Mouse (Mus musculus) neural tube, embryonic 15.5 days (tissue): Measurements from ENCODE around the gene Hs3st1. TPM values are rescaled to one million over a fixed set of nuclear protein-coding genes. Genes with fewer than 3 reads are reported as not detected.

Experiments
- ATAC-seq: fragments of 200-750 bp; cut with Nextera tagmentation; 2 replicates; pipeline ENCODE4 v1.8.0; 2017; ENCODE audit warnings: mild to moderate bottlenecking, moderate TSS enrichment, moderate library complexity; ENCODE audit not compliant: low FRiP score
- H3K27ac ChIP-seq: fragments of 300-500 bp; sonication (generic); replicated peaks from 2 replicates; pipeline ENCODE4 v1.5.1; 2015; ENCODE audit warnings: mild to moderate bottlenecking, inconsistent platforms
- H3K27me3 ChIP-seq: fragments of 300-500 bp; sonication (generic); replicated peaks from 2 replicates; pipeline ENCODE4 v1.6.1; 2015; ENCODE audit warnings: inconsistent platforms
- H3K36me3 ChIP-seq: fragments of 300-500 bp; sonication (generic); 2 replicates; pipeline ENCODE4 v1.6.1; 2015; ENCODE audit warnings: inconsistent platforms
- H3K4me1 ChIP-seq: fragments of 300-500 bp; sonication (generic); 2 replicates; pipeline ENCODE4 v1.6.1; 2015; ENCODE audit warnings: inconsistent platforms
- H3K4me2 ChIP-seq: fragments of 300-500 bp; sonication (generic); 2 replicates; pipeline ENCODE4 v1.6.1; 2015; ENCODE audit warnings: inconsistent platforms, mild to moderate bottlenecking, moderate library complexity
- H3K4me3 ChIP-seq: fragments of 300-500 bp; sonication (generic); replicated peaks from 2 replicates; pipeline ENCODE4 v1.5.1; 2015; ENCODE audit warnings: mild to moderate bottlenecking, inconsistent platforms
- H3K9ac ChIP-seq: fragments of 300-500 bp; sonication (generic); replicated peaks from 2 replicates; pipeline ENCODE4 v1.6.1; 2015; ENCODE audit warnings: mild to moderate bottlenecking, inconsistent platforms
- H3K9me3 ChIP-seq: fragments of 300-500 bp; sonication (generic); replicated peaks from 2 replicates; pipeline ENCODE4 v1.6.1; 2016; ENCODE audit warnings: inconsistent platforms
- WGBS: fragments of 180-500 bp; shearing (Covaris S2); methylation state at CpG from one replicate; pipeline ENCODE4 v1.1.7; 2015; ENCODE audit warnings: mixed read lengths; 5-methylcytosine and 5-hydroxymethylcytosine counted together
- polyA plus RNA-seq: library from polyadenylated mRNA; unstranded; fragments of >200 nt; fragmentation: Nextera tagmentation; extraction: Ambion mirVana; gene quantifications from 2 replicates; pipeline ENCODE4 v1.2.1, GENCODE M21; 2015

The Hs3st1 gene
- polyA plus RNA-seq, 1 experiment from 2014 or later = 43.0 TPM

- Histone ChIP-seq H3K27me3 (no peaks in the 10 kb centered on the region), H3K4me2 (peak overlapping the region; percentile 91), H3K27ac (no peak overlapping the region), H3K9ac (no peak overlapping the region), H3K4me1 (peaks cover 42% of the 10 kb centered on the region), H3K36me3 (no peaks in the 10 kb centered on the region), H3K4me3 (no peak overlapping the region), H3K9me3 (no peaks in the 10 kb centered on the region)
- 0 out of 2 replicates have a peak, but pooled peaks have one; percentile 32 for ATAC-seq
- WGBS = 38% methylated on average over 10 of the region's 10 CpGs
Observed at GRCm38 (mm10) chr5:39639438-39640177, 115.7 kb downstream of the Hs3st1 start.

GRCm38 (mm10) chr5:39638926-39639325 is 116.3 kb downstream of the Hs3st1 start:
- H3K4me2 ChIP-seq = peak overlapping the region; percentile 91
- 71% methylated on average over 5 of the region's 5 CpGs for WGBS

GRCm38 (mm10) chr5:39637874-39638273 is 117.4 kb downstream of the Hs3st1 start:
- H3K4me1 ChIP-seq = peaks cover 30% of the 10 kb centered on the region
- no peak overlapping the region for H3K4me3 ChIP-seq
- ATAC-seq = no peak
- WGBS = 82% methylated on average over 6 of the region's 6 CpGs
- H3K9me3 ChIP-seq = no peaks in the 10 kb centered on the region
- H3K9ac ChIP-seq = no peak overlapping the region
- H3K36me3 ChIP-seq = no peaks in the 10 kb centered on the region
- no peak overlapping the region for H3K27ac ChIP-seq
- no peaks in the 10 kb centered on the region for H3K27me3 ChIP-seq
- no peak overlapping the region for H3K4me2 ChIP-seq

More at GRCm38 (mm10) chr5:39638926-39639325, 116.3 kb downstream of the Hs3st1 start:
- peaks cover 39% of the 10 kb centered on the region for H3K4me1 ChIP-seq
- no peaks in the 10 kb centered on the region for H3K9me3 ChIP-seq
- ATAC-seq = no peak
- H3K4me3 ChIP-seq = no peak overlapping the region
- H3K27me3 ChIP-seq = no peaks in the 10 kb centered on the region
- no peaks in the 10 kb centered on the region for H3K36me3 ChIP-seq
- no peak overlapping the region for H3K9ac ChIP-seq
- H3K27ac ChIP-seq = no peak overlapping the region

GRCm38 (mm10) chr5:39636090-39636489 is 119.2 kb downstream of the Hs3st1 start:
- H3K9ac ChIP-seq = no peak overlapping the region
- H3K4me3 ChIP-seq = no peak overlapping the region
- no peaks in the 10 kb centered on the region for H3K27me3 ChIP-seq
- ATAC-seq = no peak
- no peak overlapping the region for H3K27ac ChIP-seq
- H3K36me3 ChIP-seq = no peaks in the 10 kb centered on the region
- H3K4me2 ChIP-seq = no peak overlapping the region
- 91% methylated on average over 3 of the region's 3 CpGs for WGBS
- H3K9me3 ChIP-seq = no peaks in the 10 kb centered on the region
- peaks cover 20% of the 10 kb centered on the region for H3K4me1 ChIP-seq

- no peak overlapping the region for H3K9ac ChIP-seq
- H3K9me3 ChIP-seq = no peaks in the 10 kb centered on the region
- no peak overlapping the region for H3K4me2 ChIP-seq
- H3K4me1 ChIP-seq = peaks cover 16% of the 10 kb centered on the region; the same call in 1 of the 2 replicates
- 87% methylated on average over 8 of the region's 8 CpGs for WGBS
- no peak for ATAC-seq
- no peaks in the 10 kb centered on the region for H3K36me3 ChIP-seq
- no peak overlapping the region for H3K4me3 ChIP-seq
- no peaks in the 10 kb centered on the region for H3K27me3 ChIP-seq
- no peak overlapping the region for H3K27ac ChIP-seq
Observed at GRCm38 (mm10) chr5:39634300-39635047, 120.8 kb downstream of the Hs3st1 start.

- 63% methylated on average over 1 of the region's 1 CpGs for WGBS
Observed at GRCm38 (mm10) chr5:39633206-39633605, 122.1 kb downstream of the Hs3st1 start.

GRCm38 (mm10) chr5:39630841-39631240 is 124.4 kb downstream of the Hs3st1 start:
- H3K4me3 ChIP-seq = no peak overlapping the region
- 89% methylated on average over 5 of the region's 5 CpGs for WGBS

More at GRCm38 (mm10) chr5:39633206-39633605, 122.1 kb downstream of the Hs3st1 start:
- no peak for ATAC-seq
- H3K27ac ChIP-seq = no peak overlapping the region
- H3K36me3 ChIP-seq = no peaks in the 10 kb centered on the region
- no peaks in the 10 kb centered on the region for H3K9me3 ChIP-seq
- no peak overlapping the region for H3K4me2 ChIP-seq
- no peak overlapping the region for H3K4me3 ChIP-seq
- H3K4me1 ChIP-seq = 0 out of 2 replicates have a peak, but pooled peaks cover 9% of the 10 kb centered on the region
- no peak overlapping the region for H3K9ac ChIP-seq
- H3K27me3 ChIP-seq = no peaks in the 10 kb centered on the region

GRCm38 (mm10) chr5:39625037-39625473 is 130.2 kb downstream of the Hs3st1 start:
- Histone ChIP-seq H3K4me1 (peaks cover 7% of the 10 kb centered on the region), H3K27me3 (no peaks in the 10 kb centered on the region), H3K9ac (no peak overlapping the region), H3K27ac (0 out of 2 replicates have a peak overlapping the region, but pooled peaks have one; percentile 34), H3K4me2 (peak overlapping the region; percentile 9; the same call in 1 of the 2 replicates), H3K36me3 (no peaks in the 10 kb centered on the region), H3K9me3 (no peaks in the 10 kb centered on the region), H3K4me3 (no peak overlapping the region)
- no peak for ATAC-seq
- WGBS = 30% methylated on average over 8 of the region's 8 CpGs

More at GRCm38 (mm10) chr5:39630841-39631240, 124.4 kb downstream of the Hs3st1 start:
- ATAC-seq = no peak
- H3K36me3 ChIP-seq = no peaks in the 10 kb centered on the region
- H3K9ac ChIP-seq = no peak overlapping the region
- no peak overlapping the region for H3K27ac ChIP-seq
- H3K27me3 ChIP-seq = no peaks in the 10 kb centered on the region
- no peak overlapping the region for H3K4me2 ChIP-seq
- 0 out of 2 replicates have a peak, but pooled peaks cover 3% of the 10 kb centered on the region for H3K4me1 ChIP-seq
- H3K9me3 ChIP-seq = no peaks in the 10 kb centered on the region

- Histone ChIP-seq H3K9ac (no peak overlapping the region), H3K27ac (no peak overlapping the region), H3K9me3 (no peaks in the 10 kb centered on the region), H3K27me3 (no peaks in the 10 kb centered on the region), H3K36me3 (no peaks in the 10 kb centered on the region), H3K4me2 (no peak overlapping the region), H3K4me3 (no peak overlapping the region), H3K4me1 (peaks cover 7% of the 10 kb centered on the region)
- no peak for ATAC-seq
- 85% methylated on average over 4 of the region's 4 CpGs for WGBS
Observed at GRCm38 (mm10) chr5:39624218-39624590, 131.1 kb downstream of the Hs3st1 start.

GRCm38 (mm10) chr5:39623304-39624217 is 131.7 kb downstream of the Hs3st1 start:
- H3K4me3 ChIP-seq = no peak overlapping the region
- peaks cover 7% of the 10 kb centered on the region for H3K4me1 ChIP-seq
- 76% methylated on average over 13 of the region's 13 CpGs for WGBS
- ATAC-seq = no peak
- H3K27me3 ChIP-seq = no peaks in the 10 kb centered on the region
- H3K4me2 ChIP-seq = no peak overlapping the region
- no peaks in the 10 kb centered on the region for H3K36me3 ChIP-seq
- no peak overlapping the region for H3K27ac ChIP-seq
- no peaks in the 10 kb centered on the region for H3K9me3 ChIP-seq
- no peak overlapping the region for H3K9ac ChIP-seq
